Mouse (Mus musculus): ENCODE data around the gene Jtb. TPM values are rescaled to one million over a fixed set of nuclear protein-coding genes. Genes with fewer than 3 reads are reported as not detected.
"Not testable (repeated sequence)": the region's sequence is repeated elsewhere in the genome, so short reads cannot be mapped to it uniquely, and the experiment has no call there.

The Jtb gene
- total RNA-seq, 1 experiment from 2014 or later = 72.3 TPM

GRCm38 (mm10) chr3:90222941-90223340 lies 8.5 kb upstream of the Jtb start:
- no peak for DNase-seq

GRCm38 (mm10) chr3:90224331-90224730 lies 7.1 kb upstream of the Jtb start:
- DNase-seq = no peak

GRCm38 (mm10) chr3:90231075-90231474 lies 322 bp upstream of the Jtb start:
- no peak for DNase-seq

DNA sequence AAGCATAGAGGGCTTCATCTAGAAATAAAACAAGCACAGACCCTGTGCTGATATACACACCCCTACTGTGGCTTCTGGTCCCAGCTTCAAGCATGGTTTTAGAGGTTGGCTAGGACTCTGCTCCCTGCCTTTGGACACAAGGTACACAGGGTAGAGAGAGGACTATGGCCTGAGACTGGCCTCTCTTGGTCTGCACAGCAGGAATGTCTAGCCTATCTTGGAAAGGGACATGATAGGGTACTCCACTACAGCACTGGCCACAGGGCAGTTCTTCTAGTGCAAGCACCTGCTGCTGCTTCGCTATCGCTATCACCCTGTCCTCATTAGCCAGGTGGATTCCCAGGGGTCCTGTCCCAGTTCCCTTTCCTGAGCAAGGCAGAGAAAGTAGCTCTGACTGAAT lies 9.9 kb downstream of the Jtb start:
- no peak for DNase-seq

- no peak for DNase-seq
These were observed 10.4 kb downstream of the Jtb start for GRCm38 (mm10) chr3:90241669-90242358.

GRCm38 (mm10) chr3:90242984-90243775 lies 11.8 kb downstream of the Jtb start, which contains the start of gene Creb3l4:
Gene Creb3l4 (minus strand): TSS chr3:90243512.
- DNase-seq = peak; percentile 44

- no peak for DNase-seq
These were observed 14.0 kb downstream of the Jtb start for GRCm38 (mm10) chr3:90245406-90245805.

GRCm38 (mm10) chr3:90247630-90247959 lies 16.2 kb downstream of the Jtb start:
- DNase-seq = no peak

GRCm38 (mm10) chr3:90247960-90248745 lies 16.8 kb downstream of the Jtb start, which contains the start of gene Slc39a1:
Gene Slc39a1 (plus strand): TSS chr3:90248172.
- DNase-seq = peak; percentile 90

- DNase-seq = peak; percentile 30
These were observed 17.3 kb downstream of the Jtb start for GRCm38 (mm10) chr3:90248746-90249100.

DNA sequence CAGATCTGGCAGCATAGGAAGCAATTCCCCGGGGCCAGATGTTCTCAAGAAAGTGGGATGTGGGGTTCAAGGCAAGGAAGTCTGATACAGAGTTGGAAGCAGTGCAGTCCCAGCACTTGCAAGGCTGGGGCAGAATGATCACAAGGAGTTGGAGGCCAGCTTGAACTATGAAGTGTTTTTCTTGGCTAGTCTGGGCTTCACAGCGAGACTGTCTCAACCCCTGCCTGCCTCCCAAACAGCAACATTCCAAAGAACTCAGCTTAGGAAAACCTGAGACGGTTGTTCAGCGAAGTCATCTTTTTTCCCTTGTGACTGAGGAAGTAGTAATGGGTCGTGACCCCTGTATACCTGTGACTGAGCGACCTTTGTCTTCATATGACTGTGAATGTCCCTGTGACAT lies 19.4 kb downstream of the Jtb start:
- no peak for DNase-seq

- not testable (repeated sequence) for DNase-seq
These were observed 20.4 kb downstream of the Jtb start for GRCm38 (mm10) chr3:90251731-90252226.

GRCm38 (mm10) chr3:90252659-90253058 lies 21.3 kb downstream of the Jtb start:
- not testable (repeated sequence) for DNase-seq

DNA sequence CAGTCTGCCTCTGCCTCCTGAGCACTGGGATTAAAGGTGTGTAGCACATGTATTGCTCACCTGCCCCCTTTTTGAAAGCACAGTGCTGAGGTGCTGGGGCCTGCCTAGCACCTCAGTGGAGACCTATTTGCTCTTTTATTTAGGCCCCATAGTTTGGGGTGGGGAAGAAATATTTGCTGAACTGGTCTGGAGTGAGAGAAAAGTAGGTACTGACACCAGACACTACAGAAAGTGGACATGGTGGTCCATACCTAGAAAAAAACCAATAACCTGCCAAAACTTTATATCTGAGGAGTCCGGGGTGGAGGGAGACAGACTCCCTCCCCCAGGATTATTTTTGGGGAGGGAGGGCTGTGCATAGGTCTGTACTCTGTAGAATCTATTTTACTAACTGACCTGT lies 21.8 kb downstream of the Jtb start:
- DNase-seq = not testable (repeated sequence)

DNA sequence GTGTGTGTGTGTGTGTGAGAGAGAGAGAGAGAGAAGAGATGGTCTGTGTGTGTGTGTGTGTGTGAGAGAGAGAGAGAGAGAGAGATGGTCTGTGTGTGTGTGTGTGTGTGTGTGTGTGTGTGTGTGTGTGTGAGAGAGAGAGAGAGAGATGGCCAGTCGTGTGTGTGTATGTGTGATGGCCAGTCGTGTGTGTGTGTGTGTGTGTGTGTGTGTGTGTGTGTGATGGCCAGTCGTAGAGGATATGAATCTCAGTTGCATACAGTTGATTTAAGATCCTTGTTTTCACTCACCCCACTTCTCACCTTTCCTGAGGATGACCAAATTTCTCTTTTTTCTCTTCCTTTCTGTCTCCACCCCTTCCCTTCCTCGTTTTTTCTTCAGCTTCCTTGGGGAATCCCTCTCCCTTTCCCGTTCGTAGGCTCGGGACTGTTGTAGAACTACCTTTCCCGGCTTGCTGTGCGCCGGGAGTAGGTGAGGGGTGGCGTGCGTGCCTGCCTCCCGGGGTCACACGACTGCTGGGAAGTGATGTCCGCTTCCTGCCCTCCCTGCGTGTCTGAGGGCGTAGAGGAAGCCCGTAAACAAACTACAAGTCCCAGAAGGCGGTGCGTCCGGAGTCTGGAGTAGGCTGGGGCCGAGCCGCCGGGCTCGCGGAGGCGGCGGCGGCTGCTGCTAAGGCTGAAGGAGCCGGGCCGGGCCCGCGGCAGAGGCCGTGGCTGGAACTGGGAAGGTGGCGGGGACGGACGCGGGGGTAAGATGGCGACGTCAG lies 22.4 kb downstream of the Jtb start, which contains the start of gene Crtc2:
TSS of gene Crtc2 (plus strand) at position 511 of the 766 bp plus-strand sequence.
- DNase-seq = peak; percentile 91

- DNase-seq = peak; percentile 64
These were observed 23.2 kb downstream of the Jtb start for GRCm38 (mm10) chr3:90254419-90255193.

GRCm38 (mm10) chr3:90255194-90255565 lies 23.8 kb downstream of the Jtb start:
- no peak for DNase-seq

- no peak for DNase-seq
These were observed 24.5 kb downstream of the Jtb start for GRCm38 (mm10) chr3:90255784-90256353.

DNA sequence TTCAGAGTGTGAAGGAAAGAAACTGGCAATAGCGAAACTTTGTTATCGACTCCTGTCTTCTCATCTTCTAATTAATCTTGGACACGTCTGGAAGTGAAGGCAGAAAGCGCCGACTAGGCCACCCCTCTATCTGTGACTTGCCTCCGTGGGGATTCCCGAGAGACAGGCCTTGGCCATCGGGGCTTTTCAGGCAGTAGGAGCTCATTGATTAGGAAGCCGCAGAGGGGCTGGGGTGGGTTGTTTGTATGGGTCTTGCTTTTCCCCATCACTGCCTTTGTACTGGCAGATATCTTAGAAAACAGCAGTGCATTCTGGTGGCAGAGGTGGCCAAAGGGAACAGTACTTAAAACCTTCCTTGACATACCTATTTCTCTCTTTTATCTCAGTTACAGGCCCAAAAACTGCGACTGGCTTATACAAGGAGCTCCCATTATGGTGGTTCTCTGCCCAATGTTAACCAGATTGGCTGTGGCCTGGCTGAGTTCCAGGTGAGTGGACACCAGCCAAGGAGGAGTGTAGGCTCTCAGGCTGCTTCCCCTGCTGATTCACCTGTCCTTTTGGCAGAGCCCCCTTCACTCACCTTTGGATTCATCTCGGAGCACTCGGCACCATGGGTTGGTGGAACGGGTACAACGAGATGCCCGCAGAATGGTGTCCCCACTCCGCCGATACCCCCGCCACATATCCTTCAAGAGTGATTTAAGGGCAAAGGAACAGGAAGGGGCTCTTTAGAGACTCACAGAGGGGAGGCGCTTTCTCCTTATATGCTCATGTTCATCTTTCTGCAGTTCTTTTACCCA lies 25.5 kb downstream of the Jtb start:
- peak; percentile 68 for DNase-seq

DNA sequence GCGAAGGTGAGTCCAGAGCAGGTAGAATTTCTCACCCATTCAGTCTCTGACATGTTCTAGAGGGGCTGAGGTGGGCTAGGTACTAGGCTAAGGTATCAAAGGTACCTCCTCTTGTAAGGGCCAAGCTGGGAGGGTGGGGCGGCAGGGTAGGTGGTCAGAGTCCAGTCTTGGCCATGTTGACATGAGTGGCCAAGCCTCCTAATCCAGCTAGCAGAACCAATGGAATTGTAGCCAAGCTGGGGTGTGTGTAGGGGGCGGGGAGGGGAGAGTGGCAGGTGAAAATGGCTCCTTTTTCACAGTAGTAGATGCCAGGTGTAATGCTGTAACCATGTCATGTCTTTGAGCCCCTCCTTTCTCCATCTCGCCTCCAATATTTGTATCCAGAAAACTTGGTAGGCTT lies 27.1 kb downstream of the Jtb start:
- no peak for DNase-seq

Measured in adrenal gland, postnatal 25 days (tissue).